Mouse (Mus musculus) T-helper 2 cell (primary cell): Measurements from ENCODE around the gene Vmn1r143.
"Not testable (repeated sequence)": the region's sequence is repeated elsewhere in the genome, so short reads cannot be mapped to it uniquely, and the experiment has no call there.

Experiments
- in situ Hi-C: fragments of 300-600 bp; cut with MboI, MseI; formaldehyde crosslinking; loops from one replicate; pipeline ENCODE4 v1.15.1; 2025; ENCODE audit warnings: high pct_unique_total_duplicates

Gene Vmn1r143

GRCm38 (mm10) chr7:22189077-22189476 is at the start of gene Vmn1r143:
TSS of gene Vmn1r143 (plus strand) at chr7:22189377.
- in situ Hi-C loops = loop anchor here (25.0 kb wide), 1 partner anchor 2002 kb away; the partner anchor contains the start of gene Vmn1r95

- in situ Hi-C loops = not testable (repeated sequence)
Observed at GRCm38 (mm10) chr7:22163935-22164334, 25.2 kb upstream of the Vmn1r143 start, which contains the start of gene Vmn1r142. TSS of gene Vmn1r142 (minus strand) at chr7:22164035.

GRCm38 (mm10) chr7:22201164-22201563 is 12.0 kb downstream of the Vmn1r143 start, which contains the start of gene Gm8653:
TSS of gene Gm8653 (minus strand) at chr7:22201264.
- in situ Hi-C loops = not testable (repeated sequence)

- in situ Hi-C loops = not testable (repeated sequence)
Observed at GRCm38 (mm10) chr7:22229384-22229783, 40.2 kb downstream of the Vmn1r143 start, which contains the start of gene Gm8453. TSS of gene Gm8453 (minus strand) at chr7:22229484.
